ENCODE assay signal across 29 mouse cellular contexts in the genomic region with DNA sequence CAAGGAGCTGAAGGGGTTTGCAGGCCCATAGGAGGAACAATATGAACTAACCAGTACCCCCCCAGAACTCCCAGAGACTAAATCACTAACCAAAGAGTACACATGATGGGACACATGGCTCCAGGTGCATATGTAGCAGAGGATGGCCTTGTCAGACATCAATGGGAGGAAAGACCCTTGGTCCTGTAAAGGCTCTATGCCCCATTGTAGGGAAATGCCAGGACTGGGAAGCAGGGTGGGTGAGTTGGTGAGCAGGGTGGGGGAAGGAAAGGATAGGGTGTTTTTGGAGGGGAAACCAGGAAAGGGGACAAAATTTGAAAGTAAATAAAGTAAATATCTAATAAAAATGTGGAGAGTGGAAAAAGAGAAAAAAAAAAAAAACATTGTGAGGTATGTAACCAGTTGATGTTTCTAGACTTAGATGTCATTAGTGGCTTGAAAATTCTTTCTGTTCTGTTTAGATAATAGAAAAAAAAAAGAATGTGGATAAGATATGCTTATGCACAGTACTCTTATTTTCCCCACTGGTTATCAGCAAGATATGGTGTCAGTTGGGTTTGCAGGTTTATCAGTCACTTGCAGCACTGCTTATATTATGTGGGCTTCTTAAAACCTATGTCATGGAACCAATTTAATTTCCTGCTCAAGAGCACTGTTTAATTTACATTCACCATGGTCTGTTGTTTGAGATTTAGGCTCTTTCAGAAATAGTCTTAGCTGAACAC.
A peak's percentile ranks its signal among the peaks of the same experiment; 100 is the strongest.
DNase-seq lines count a peak whose midpoint lies in the region; ATAC-seq and TF ChIP-seq lines count a peak whose summit lies in the region.
"Had no signal": no experiment of that assay in that cellular context is flagged by ENCODE, and none has a peak within 500 bp of the region (broad histone marks: within the 10 kb centered on the region; RNA-seq: fewer than 3 reads in every experiment).

No protein-coding gene starts in this region.

- H3K36me3 ChIP-seq in midbrain, embryonic 14.5 days (ENCODE audit: control insufficient read depth, insufficient read depth, low read length): no peaks in the 10 kb centered on the region
- H3K36me3 ChIP-seq in midbrain, embryonic 11.5 days (ENCODE audit: control insufficient read depth, insufficient read depth, low read length): no peaks in the 10 kb centered on the region
- H3K36me3 ChIP-seq in liver, embryonic 14.5 days (replicated peaks; ENCODE audit: control insufficient read depth, insufficient read depth, low read depth): no peaks in the 10 kb centered on the region
- H3K36me3 ChIP-seq: heart, embryonic 13.5 days; hindbrain, embryonic 15.5 days; limb, embryonic 13.5 days; midbrain, embryonic 10.5 days had no signal

- no peak overlapping the region for H3K4me3 ChIP-seq in midbrain, embryonic 14.5 days (replicated peaks; ENCODE audit: low read depth, low read length)
- H3K4me3 ChIP-seq in midbrain, embryonic 11.5 days (ENCODE audit: low read depth, low read length): no peak overlapping the region
- no peak overlapping the region for H3K4me3 ChIP-seq in liver, embryonic 14.5 days (ENCODE audit: insufficient read depth in 1 of 2, low read depth in 2 of 2, low read length in 2 of 2)
- H3K4me3 ChIP-seq: erythroblast, embryonic 14.5 days; forebrain, embryonic 13.5 days; heart, embryonic 13.5 days; hindbrain, embryonic 15.5 days; limb, embryonic 13.5 days; midbrain, embryonic 10.5 days had no signal

- no peak for TF ChIP-seq CTCF in liver, embryonic 14.5 days (IDR thresholded peaks at IDR 0.05; ENCODE audit: low read depth)

- H3K9ac ChIP-seq in midbrain, embryonic 14.5 days (replicated peaks; ENCODE audit: low read length): no peak overlapping the region
- no peak overlapping the region for H3K9ac ChIP-seq in midbrain, embryonic 11.5 days (ENCODE audit: low read length)
- H3K9ac ChIP-seq in liver, embryonic 14.5 days (replicated peaks): no peak overlapping the region
- H3K9ac ChIP-seq: forebrain, embryonic 13.5 days; heart, embryonic 13.5 days; hindbrain, embryonic 15.5 days; limb, embryonic 13.5 days had no signal

- no peaks in the 10 kb centered on the region for H3K27me3 ChIP-seq in midbrain, embryonic 14.5 days (ENCODE audit: control insufficient read depth, insufficient read depth, low read length)
- no peaks in the 10 kb centered on the region for H3K27me3 ChIP-seq in midbrain, embryonic 11.5 days (ENCODE audit: control insufficient read depth, insufficient read depth, low read length)
- no peaks in the 10 kb centered on the region for H3K27me3 ChIP-seq in liver, embryonic 14.5 days (ENCODE audit: control insufficient read depth, insufficient read depth, low read length)
- H3K27me3 ChIP-seq: forebrain, embryonic 13.5 days; heart, embryonic 13.5 days; hindbrain, embryonic 15.5 days; limb, embryonic 13.5 days had no signal

- no peak for ATAC-seq in midbrain, embryonic 14.5 days (ENCODE audit: low FRiP score, low TSS enrichment)
- no peak for ATAC-seq in midbrain, embryonic 11.5 days (ENCODE audit: low FRiP score)
- peak; percentile 98 for ATAC-seq in liver, embryonic 14.5 days (ENCODE audit: insufficient read depth)
- ATAC-seq in megakaryocyte-erythroid progenitor cell, adult 5-6 weeks (replicated peaks; ENCODE audit: low FRiP score, low TSS enrichment, poor library complexity, severe bottlenecking): peak; percentile 99
- ATAC-seq: forebrain, embryonic 13.5 days; inflammation-experienced regulatory T-cells, adult 6 months had no signal

- peak; percentile 4 for DNase-seq in midbrain, embryonic 14.5 days
- DNase-seq in midbrain, embryonic 11.5 days (ENCODE audit: low spot score, missing footprints): no peak
- peak; percentile 36 for DNase-seq in c-Kit-positive CD71-positive TER-119-positive erythroid progenitor cells, embryonic 14.5 days (ENCODE audit: low spot score)
- DNase-seq in liver, embryonic 14.5 days (ENCODE audit: low read depth in 3 of 3, low spot score in 3 of 3): peak; percentile 22 to 40 (median 27)
- no peak for DNase-seq in cerebellum, adult 11-12 months
- no peak for DNase-seq in right cerebral cortex, postnatal 4 days
- DNase-seq in left cerebral cortex, adult 9 months (ENCODE audit: low spot score in 2 of 2): no peak
- DNase-seq: adrenal gland, postnatal 36 days; cerebellum, adult 11 months; cerebellum, adult 9-11 months; gastrocnemius, postnatal 25 days; heart, postnatal 10 days; kidney, adult 11 months; kidney, postnatal 14 days; layer of hippocampus, adult 9-11 months; lung, adult 2 months; lung, postnatal 10 days; right cerebral cortex, postnatal 25 days; spleen, adult 18-20 months; thymus, postnatal 14 days had no signal

- H3K4me1 ChIP-seq in midbrain, embryonic 14.5 days (ENCODE audit: control insufficient read depth, insufficient read depth, low read length): no peaks in the 10 kb centered on the region
- H3K4me1 ChIP-seq in midbrain, embryonic 11.5 days (ENCODE audit: control insufficient read depth, insufficient read depth, low read length): no peaks in the 10 kb centered on the region
- peaks cover 0 to 3% of the 10 kb centered on the region in 2 experiments; a peak in 1 of 4 replicates for H3K4me1 ChIP-seq in liver, embryonic 14.5 days (replicated peaks; ENCODE audit: control insufficient read depth in 2 of 2, insufficient read depth in 2 of 2, low read length in 1 of 2)
- H3K4me1 ChIP-seq: forebrain, embryonic 13.5 days; heart, embryonic 13.5 days; hindbrain, embryonic 15.5 days; limb, embryonic 13.5 days; midbrain, embryonic 10.5 days had no signal

- H3K9me3 ChIP-seq in midbrain, embryonic 14.5 days (ENCODE audit: control insufficient read depth, low read length): no peaks in the 10 kb centered on the region
- H3K9me3 ChIP-seq in midbrain, embryonic 11.5 days (ENCODE audit: control insufficient read depth, low read length): no peaks in the 10 kb centered on the region
- no peaks in the 10 kb centered on the region for H3K9me3 ChIP-seq in liver, embryonic 14.5 days (ENCODE audit: control insufficient read depth, low read length)
- H3K9me3 ChIP-seq: forebrain, embryonic 13.5 days; heart, embryonic 13.5 days; hindbrain, embryonic 15.5 days; limb, embryonic 13.5 days; midbrain, embryonic 10.5 days had no signal

- no peak overlapping the region for H3K27ac ChIP-seq in midbrain, embryonic 14.5 days (replicated peaks; ENCODE audit: low read depth, low read length)
- H3K27ac ChIP-seq in midbrain, embryonic 11.5 days (ENCODE audit: low read depth, low read length): no peak overlapping the region
- no peak overlapping the region; the same call in 1 of the 2 replicates for H3K27ac ChIP-seq in liver, embryonic 14.5 days
- H3K27ac ChIP-seq: forebrain, embryonic 13.5 days; heart, embryonic 13.5 days; hindbrain, embryonic 15.5 days; limb, embryonic 13.5 days; macrophage; midbrain, embryonic 10.5 days had no signal

- peak; percentile 86 for TF ChIP-seq EP300 in liver, embryonic 14.5 days (IDR thresholded peaks at IDR 0.05; ENCODE audit: low read depth)

- no peak overlapping the region for H3K4me2 ChIP-seq in midbrain, embryonic 14.5 days (ENCODE audit: low read length)
- H3K4me2 ChIP-seq in midbrain, embryonic 11.5 days: no peak overlapping the region
- H3K4me2 ChIP-seq in liver, embryonic 14.5 days (ENCODE audit: low read depth): no peak overlapping the region
- H3K4me2 ChIP-seq: forebrain, embryonic 13.5 days; heart, embryonic 13.5 days; hindbrain, embryonic 15.5 days; limb, embryonic 13.5 days had no signal

Comparison
In these comparisons a context has a peak if more than half of its experiments do, and no peak if none do; other contexts are left out.
1. DNase-seq: peak in midbrain, embryonic 14.5 days (single experiment), c-Kit-positive CD71-positive TER-119-positive erythroid progenitor cells, embryonic 14.5 days (single experiment) and liver, embryonic 14.5 days (3 of 3); none in midbrain, embryonic 11.5 days (single experiment), cerebellum, adult 11-12 months (single experiment), right cerebral cortex, postnatal 4 days (single experiment) and left cerebral cortex, adult 9 months (0 of 2).
2. ATAC-seq: peak in liver, embryonic 14.5 days (single experiment) and megakaryocyte-erythroid progenitor cell, adult 5-6 weeks (single experiment); none in midbrain, embryonic 14.5 days (single experiment) and midbrain, embryonic 11.5 days (single experiment).